Mouse (Mus musculus): Measurements from ENCODE around the gene Shank2.

- TF ChIP-seq CTCF (IDR thresholded peaks at IDR 0.05 in 2 of 3, conservative IDR thresholded peaks at IDR 0.05 in 1 of 3; ENCODE audit: control insufficient read depth in 1 of 3, insufficient read depth in 1 of 3, low read depth in 2 of 3, low read length in 3 of 3, poor library complexity in 1 of 3, severe bottlenecking in 1 of 3) (no peak), RAD21 (IDR thresholded peaks at IDR 0.05; ENCODE audit: low read depth, low read length) (no peak), ZC3H11A (IDR thresholded peaks at IDR 0.05; ENCODE audit: low read depth, low read length) (no peak), MAX (IDR thresholded peaks at IDR 0.05; ENCODE audit: low read length) (no peak), TAL1 (IDR thresholded peaks at IDR 0.05; ENCODE audit: low read length) (no peak), TCF12 (IDR thresholded peaks at IDR 0.05; ENCODE audit: low read depth, low read length) (no peak), POLR2A (IDR thresholded peaks at IDR 0.05; ENCODE audit: control insufficient read depth in 1 of 2, insufficient read depth in 1 of 2, low read depth in 1 of 2, low read length in 2 of 2, poor library complexity in 1 of 2) (no peak), CHD1 (IDR thresholded peaks at IDR 0.05; ENCODE audit: low read depth, low read length) (no peak)
Observed at GRCm38 (mm10) chr7:144473486-144473885, 471.8 kb downstream of the Shank2 start.
